Mouse (Mus musculus) C2C12 (cell line): ENCODE results near the gene Hba-a2. TPM values are rescaled to one million over a fixed set of nuclear protein-coding genes. Genes with fewer than 3 reads are reported as not detected.

Experiments
- H3K27me3 ChIP-seq: one replicate; pipeline ENCODE4 v1.6.1; 2011; ENCODE audit not compliant: control insufficient read depth, insufficient read depth, insufficient read length
- H3K36me3 ChIP-seq: one replicate; pipeline ENCODE4 v1.6.1; 2011; ENCODE audit not compliant: control insufficient read depth, insufficient read depth
- H3K4me3 ChIP-seq: one replicate; pipeline ENCODE4 v1.5.1; 2011; ENCODE audit warnings: mild to moderate bottlenecking, control low read depth; ENCODE audit not compliant: poor library complexity, insufficient read depth, severe bottlenecking
- H3K79me2 ChIP-seq: one replicate; pipeline ENCODE4 v1.6.1; 2011; ENCODE audit not compliant: control insufficient read depth, insufficient read depth
- H3K79me3 ChIP-seq: one replicate; pipeline ENCODE4 v1.6.1; 2011; ENCODE audit warnings: low read depth, control low read depth
- H3ac ChIP-seq: one replicate; pipeline ENCODE3; 2011; ENCODE audit warnings: low read depth; ENCODE audit not compliant: control insufficient read depth, insufficient read length
- CEBPB ChIP-seq: IDR thresholded peaks from one replicate; pipeline ENCODE4 v1.6.1; 2011; ENCODE audit warnings: low read depth, mild to moderate bottlenecking, control low read depth, moderate library complexity
- CTCF ChIP-seq: IDR thresholded peaks from one replicate; pipeline ENCODE4 v1.5.1; 2011; ENCODE audit not compliant: control insufficient read depth, insufficient read depth, insufficient read length
- FOSL1 ChIP-seq: IDR thresholded peaks from one replicate; pipeline ENCODE4 v1.8.0; 2011; ENCODE audit warnings: mild to moderate bottlenecking, low read length; ENCODE audit not compliant: poor library complexity, insufficient read depth, severe bottlenecking
- MAX ChIP-seq: IDR thresholded peaks from one replicate; pipeline ENCODE4 v1.6.1; 2011; ENCODE audit warnings: mild to moderate bottlenecking, control low read depth
- MYOD1 ChIP-seq: IDR thresholded peaks from one replicate; pipeline ENCODE4 v1.6.1; 2011; ENCODE audit warnings: low read depth; ENCODE audit not compliant: control insufficient read depth, insufficient read length
- MYOG ChIP-seq: IDR thresholded peaks from one replicate; pipeline ENCODE4 v1.6.1; 2011; ENCODE audit not compliant: control insufficient read depth, insufficient read length; ENCODE audit errors: extremely low read depth
- USF1 ChIP-seq: IDR thresholded peaks from one replicate; pipeline ENCODE4 v1.6.1; 2011; ENCODE audit warnings: low read depth, mild to moderate bottlenecking, control low read depth, moderate library complexity
- polyA plus RNA-seq: library from polyadenylated mRNA; unstranded; fragments of >200 nt; fragmentation: generic; extraction: Trizol; gene quantifications from one replicate; pipeline ENCODE4 v1.2.1, GENCODE M21; 2012; ENCODE audit warnings: missing spikeins

Gene Hba-a2
- polyA plus RNA-seq, 1 experiment, result not detected

DNA sequence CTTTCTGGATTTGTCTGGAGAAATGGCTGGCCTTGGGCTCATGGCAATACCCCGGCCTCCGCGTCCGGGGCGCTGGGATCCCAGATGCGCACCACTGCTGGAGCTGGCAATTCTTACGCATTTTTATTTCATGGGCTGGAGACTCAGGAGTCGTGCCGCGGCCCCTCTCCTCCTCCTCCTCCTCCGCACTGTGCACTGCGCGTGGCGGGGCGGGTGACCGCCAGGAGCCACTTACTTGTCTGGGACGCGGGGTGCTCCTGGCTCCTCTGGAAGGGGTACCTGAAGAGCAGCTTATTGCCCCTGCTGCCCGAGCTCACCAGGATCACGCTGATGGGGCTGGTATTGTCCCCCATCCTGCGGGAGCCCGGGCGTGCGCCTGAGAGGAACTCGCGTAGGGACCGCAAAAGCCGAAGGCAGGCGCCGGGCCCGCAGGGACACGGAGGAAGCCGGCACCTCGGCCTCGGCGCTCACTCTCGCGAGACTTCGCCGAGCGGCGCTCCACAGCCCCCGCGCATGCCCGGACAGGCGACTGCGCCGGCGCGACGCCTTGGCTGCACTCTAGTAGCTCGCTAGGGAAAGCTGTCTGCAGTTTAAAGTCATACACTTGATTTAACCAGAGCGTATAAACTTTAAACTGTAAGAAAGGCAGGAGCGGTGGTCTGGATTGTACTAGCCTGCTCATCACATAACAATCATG, 29.0 kb upstream of the Hba-a2 start, which contains the start of gene Nprl3:
Gene Nprl3, minus strand, starts transcription at position 520 of the 697 bp plus-strand sequence.
- peak within 1 kb of the TSS; percentile 78 for H3K4me3 ChIP-seq
- H3K36me3 ChIP-seq, result no peaks in the 10 kb centered on the region
- H3K79me3 ChIP-seq, result peaks cover 17% of the 10 kb centered on the region
- peaks cover 38% of the 10 kb centered on the region for H3K79me2 ChIP-seq
- no peaks in the 10 kb centered on the region for H3K27me3 ChIP-seq
- H3ac ChIP-seq, result peak within 1 kb of the TSS; percentile 95
- TF ChIP-seq CEBPB, result no peak
- TF ChIP-seq USF1, result no peak
- no peak for TF ChIP-seq MYOD1
- peak; percentile 75 for TF ChIP-seq MAX
- TF ChIP-seq CTCF, result no peak
- TF ChIP-seq FOSL1, result no peak

DNA sequence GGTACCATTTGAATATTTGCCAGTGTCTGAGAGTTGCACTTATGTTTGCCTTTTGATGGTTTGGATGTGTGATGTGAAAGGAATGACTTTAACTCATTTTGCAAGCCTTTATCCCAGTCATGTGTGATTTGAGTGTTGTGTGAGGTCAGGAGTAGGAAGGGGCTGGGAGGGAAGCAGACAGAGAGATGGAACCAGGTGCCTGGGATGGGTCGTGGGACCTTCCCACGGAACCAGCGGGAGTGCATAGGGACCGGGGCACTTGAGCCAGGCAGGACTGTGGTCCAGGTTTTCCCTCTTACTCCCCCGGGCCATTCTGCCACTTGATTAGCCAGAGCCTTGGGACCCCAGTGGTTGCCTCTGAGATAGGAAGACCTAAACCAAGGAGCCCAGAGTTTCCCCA, 28.3 kb upstream of the Hba-a2 start:
- H3ac ChIP-seq, result peak overlapping the region; percentile 28
- no peak overlapping the region for H3K4me3 ChIP-seq
- H3K27me3 ChIP-seq, result no peaks in the 10 kb centered on the region
- no peak for TF ChIP-seq CEBPB
- no peak for TF ChIP-seq USF1
- no peak for TF ChIP-seq MAX
- no peak for TF ChIP-seq FOSL1
- TF ChIP-seq CTCF, result no peak
- no peak for TF ChIP-seq MYOG
- TF ChIP-seq MYOD1, result no peak
- H3K79me2 ChIP-seq, result peaks cover 38% of the 10 kb centered on the region
- no peaks in the 10 kb centered on the region for H3K36me3 ChIP-seq
- peaks cover 17% of the 10 kb centered on the region for H3K79me3 ChIP-seq

DNA sequence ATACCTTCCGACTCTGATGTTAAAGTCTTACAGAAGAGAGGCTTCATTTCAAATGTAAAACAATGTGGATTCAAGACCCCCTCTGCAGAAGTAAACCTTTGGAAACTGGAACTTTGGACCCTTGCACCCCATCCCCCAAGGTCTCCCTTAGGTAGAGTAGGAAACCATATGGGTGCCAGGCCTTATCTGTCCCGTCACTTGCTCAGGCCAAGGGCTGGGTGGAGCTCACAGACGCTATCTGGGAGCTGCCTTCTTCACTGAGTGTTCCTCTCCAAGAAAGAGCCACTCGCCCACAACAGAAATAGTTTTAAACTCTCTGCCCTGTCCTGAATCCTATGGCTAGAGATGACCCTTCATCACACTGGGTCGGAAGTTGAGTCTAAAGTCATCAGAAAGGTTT, 27.3 kb upstream of the Hba-a2 start:
- Histone ChIP-seq H3K27me3 (no peaks in the 10 kb centered on the region), H3ac (no peak overlapping the region), H3K79me2 (peaks cover 28% of the 10 kb centered on the region), H3K4me3 (no peak overlapping the region), H3K36me3 (no peaks in the 10 kb centered on the region), H3K79me3 (peaks cover 14% of the 10 kb centered on the region)
- TF ChIP-seq CTCF (no peak), USF1 (no peak), MYOD1 (no peak), FOSL1 (no peak), CEBPB (no peak), MAX (no peak), MYOG (no peak)

- TF ChIP-seq MYOD1 (peak; percentile 17), MYOG (no peak), FOSL1 (no peak), CTCF (no peak), USF1 (no peak)
- no peaks in the 10 kb centered on the region for H3K27me3 ChIP-seq
- peaks cover 6% of the 10 kb centered on the region for H3K79me3 ChIP-seq
- no peak overlapping the region for H3K4me3 ChIP-seq
- peaks cover 13% of the 10 kb centered on the region for H3K79me2 ChIP-seq
- no peaks in the 10 kb centered on the region for H3K36me3 ChIP-seq
- no peak overlapping the region for H3ac ChIP-seq
These were observed 25.1 kb upstream of the Hba-a2 start for GRCm38 (mm10) chr11:32271178-32271577.

DNA sequence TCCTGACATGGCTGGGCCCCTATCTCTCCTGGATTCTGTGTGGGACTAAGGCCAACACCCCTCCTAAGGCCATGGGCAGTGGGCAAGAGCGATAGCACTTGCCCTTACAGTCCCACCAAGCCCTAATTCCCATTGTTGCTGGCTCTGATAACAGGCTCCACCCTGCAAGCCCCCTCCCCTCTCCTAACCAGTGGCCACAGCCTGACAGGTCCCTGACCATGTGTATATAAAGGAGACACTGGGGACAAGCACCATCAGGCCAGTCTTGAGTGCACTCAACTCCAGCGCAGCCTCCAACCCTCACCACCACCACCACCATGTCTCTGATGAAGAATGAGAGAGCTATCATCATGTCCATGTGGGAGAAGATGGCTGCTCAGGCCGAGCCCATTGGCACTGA, 19.9 kb upstream of the Hba-a2 start, which contains the start of gene Hba-x:
Gene Hba-x, plus strand, starts transcription at position 54 of the 400 bp plus-strand sequence.
- H3ac ChIP-seq, result no peak within 1 kb of the TSS
- no peaks in the 10 kb centered on the region for H3K79me2 ChIP-seq
- H3K4me3 ChIP-seq, result no peak within 1 kb of the TSS
- no peaks in the 10 kb centered on the region for H3K36me3 ChIP-seq
- TF ChIP-seq MYOD1 (no peak), CEBPB (no peak), MYOG (no peak), MAX (no peak), FOSL1 (no peak), USF1 (no peak), CTCF (no peak)
- H3K79me3 ChIP-seq, result no peaks in the 10 kb centered on the region
- peaks cover 29% of the 10 kb centered on the region for H3K27me3 ChIP-seq

- H3K79me3 ChIP-seq, result no peaks in the 10 kb centered on the region
- H3K4me3 ChIP-seq, result no peak overlapping the region
- no peak for TF ChIP-seq CEBPB
- TF ChIP-seq MAX, result no peak
- no peak for TF ChIP-seq FOSL1
- TF ChIP-seq CTCF, result no peak
- no peak for TF ChIP-seq USF1
- no peak for TF ChIP-seq MYOG
- TF ChIP-seq MYOD1, result no peak
- no peak overlapping the region for H3ac ChIP-seq
- H3K36me3 ChIP-seq, result no peaks in the 10 kb centered on the region
- no peaks in the 10 kb centered on the region for H3K79me2 ChIP-seq
- H3K27me3 ChIP-seq, result peaks cover 32% of the 10 kb centered on the region
These were observed 18.4 kb upstream of the Hba-a2 start for GRCm38 (mm10) chr11:32277736-32278457.
